Mouse (Mus musculus): ENCODE results near the gene Lingo2.

DNA sequence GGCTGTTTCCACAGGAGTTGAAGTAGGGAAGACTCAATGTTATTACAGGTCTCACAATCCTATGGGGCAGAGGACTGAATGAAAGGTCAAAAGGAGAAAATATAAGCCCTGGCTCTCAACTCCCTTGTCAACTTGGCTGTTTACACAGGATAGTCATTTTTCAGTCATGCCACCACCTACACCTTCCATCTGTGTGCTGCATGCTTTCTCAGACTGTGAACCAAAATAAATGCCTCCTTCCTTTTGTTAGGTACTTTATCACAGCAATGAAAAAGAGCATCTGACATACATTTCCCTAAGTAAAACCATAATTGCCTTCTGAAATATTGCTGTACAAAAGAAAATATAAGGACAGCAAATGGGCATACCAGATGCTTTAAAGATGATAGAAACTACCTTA, 129.6 kb downstream of the Lingo2 start:
- TF ChIP-seq MAFK (IDR thresholded peaks at IDR 0.05; ENCODE audit: insufficient read depth, low read depth, low read length) (no peak), ZC3H11A (IDR thresholded peaks at IDR 0.05; ENCODE audit: borderline replicate concordance, low read depth, low read length) (no peak), HCFC1 (IDR thresholded peaks at IDR 0.05; ENCODE audit: borderline replicate concordance, insufficient read depth, low read length) (no peak)

Data from ES-E14 (cell line).